Mouse (Mus musculus) spleen, postnatal 4 days (tissue): ENCODE data around the gene Disp1.

ENCODE experiments used
- DNase-seq, 2 experiments: peaks; one replicate each; pipeline ENCODE4 v3.0.0; 2022; ENCODE audit warnings: low spot score in 2 of 2

Disp1 gene

GRCm38 (mm10) chr1:183084085-183085050, 137.0 kb downstream of the Disp1 start:
- no peak for DNase-seq

DNA sequence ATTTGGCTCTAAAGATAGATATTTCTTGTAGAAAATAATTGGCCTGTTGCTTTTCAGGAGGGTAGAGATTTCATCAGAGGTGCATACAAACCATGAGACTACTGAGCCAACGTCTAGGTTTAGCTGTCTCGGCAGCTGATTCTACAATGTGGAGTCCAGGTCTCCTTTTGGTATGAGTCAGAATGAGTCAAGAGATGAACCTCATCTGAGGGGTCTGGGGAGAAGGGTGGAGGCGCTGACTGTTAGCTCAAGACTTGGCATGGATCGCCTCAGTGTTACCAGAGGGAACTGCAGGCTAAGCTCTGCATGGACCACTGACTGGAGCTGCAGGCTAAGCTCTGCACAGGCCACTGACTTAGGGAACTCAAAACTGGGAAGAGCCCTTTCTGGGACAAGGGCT, 138.9 kb downstream of the Disp1 start:
- DNase-seq = no peak

GRCm38 (mm10) chr1:183081126-183081525, 140.2 kb downstream of the Disp1 start:
- DNase-seq = no peak

- DNase-seq = no peak
These were observed 146.1 kb downstream of the Disp1 start for GRCm38 (mm10) chr1:183075121-183075822.

DNA sequence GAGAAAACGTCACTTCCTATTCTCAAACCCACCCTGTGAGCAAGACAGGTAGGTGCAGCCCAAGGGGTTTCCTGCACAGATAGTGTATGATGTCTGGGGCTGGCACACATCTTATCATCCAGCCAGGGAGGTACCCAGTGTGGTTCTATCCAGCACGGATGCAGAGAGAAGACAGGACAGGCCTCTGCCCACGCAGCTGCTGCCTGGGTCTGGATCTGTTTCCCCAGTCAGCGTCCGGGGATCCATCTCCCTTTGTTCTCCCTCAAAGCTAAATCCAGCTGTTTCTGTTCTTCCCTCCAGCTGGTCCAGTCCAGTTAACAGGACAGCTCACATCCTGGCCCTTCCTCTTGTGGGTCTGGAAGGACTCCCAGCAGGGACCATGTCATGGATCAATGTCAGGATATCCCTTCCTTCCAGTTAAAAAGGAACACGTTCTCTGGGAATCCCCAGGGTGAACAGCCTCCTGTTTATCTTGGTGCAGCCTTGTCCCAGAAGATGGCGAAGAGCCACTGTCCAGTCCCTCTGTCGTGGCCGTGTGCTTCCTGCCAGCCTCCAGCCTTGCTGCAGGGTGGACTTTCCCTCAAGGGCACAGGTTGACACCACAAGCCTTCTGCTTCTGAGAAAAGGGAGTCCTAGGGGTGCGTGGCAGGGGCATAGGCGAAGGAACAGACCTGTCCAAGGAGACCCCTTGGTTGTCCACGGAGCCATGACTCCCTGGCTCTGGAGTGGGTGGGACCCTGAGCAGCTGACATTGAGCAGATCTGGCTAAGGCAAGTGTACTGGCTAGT, 148.9 kb downstream of the Disp1 start:
- DNase-seq = no peak

- no peak for DNase-seq
These were observed 151.2 kb downstream of the Disp1 start for GRCm38 (mm10) chr1:183069954-183070649.

- DNase-seq = no peak
These were observed 153.5 kb downstream of the Disp1 start for GRCm38 (mm10) chr1:183067807-183068206.

GRCm38 (mm10) chr1:183066981-183067380, 154.3 kb downstream of the Disp1 start:
- DNase-seq = no peak

- DNase-seq = no peak
These were observed 160.7 kb downstream of the Disp1 start for GRCm38 (mm10) chr1:183060611-183061010.

GRCm38 (mm10) chr1:183056289-183056655, 165.1 kb downstream of the Disp1 start:
- DNase-seq = no peak

DNA sequence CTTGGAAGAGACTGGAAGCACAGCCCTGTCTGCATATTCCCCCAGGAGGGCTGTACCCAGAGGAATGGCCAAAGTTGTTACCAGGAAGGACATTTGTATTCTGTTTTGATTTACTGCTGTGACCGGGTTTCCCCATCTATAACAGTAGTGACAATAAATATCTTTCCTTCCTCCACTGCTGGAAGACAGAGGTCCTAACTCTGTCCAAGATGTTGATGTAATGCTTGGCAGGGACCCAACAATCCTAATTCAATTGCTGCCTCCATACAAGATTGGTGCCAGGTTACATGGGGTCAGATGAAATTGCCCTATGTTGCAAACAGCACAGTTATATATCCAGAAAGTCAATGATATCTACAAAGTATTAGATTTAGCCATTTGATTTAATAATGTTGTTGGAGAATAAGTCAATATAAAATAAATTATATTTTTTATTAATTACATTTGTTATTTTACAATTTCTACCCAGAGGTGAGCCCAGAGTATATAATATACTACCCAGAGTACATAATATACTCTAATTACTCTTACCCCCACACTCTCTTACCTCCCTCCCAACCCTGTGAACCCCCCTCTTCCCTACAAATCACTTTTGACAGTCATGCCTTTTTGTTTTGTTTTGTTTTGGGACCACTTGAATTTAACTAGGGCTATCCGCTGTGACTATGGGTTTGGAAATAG, 165.6 kb downstream of the Disp1 start:
- DNase-seq = no peak

DNA sequence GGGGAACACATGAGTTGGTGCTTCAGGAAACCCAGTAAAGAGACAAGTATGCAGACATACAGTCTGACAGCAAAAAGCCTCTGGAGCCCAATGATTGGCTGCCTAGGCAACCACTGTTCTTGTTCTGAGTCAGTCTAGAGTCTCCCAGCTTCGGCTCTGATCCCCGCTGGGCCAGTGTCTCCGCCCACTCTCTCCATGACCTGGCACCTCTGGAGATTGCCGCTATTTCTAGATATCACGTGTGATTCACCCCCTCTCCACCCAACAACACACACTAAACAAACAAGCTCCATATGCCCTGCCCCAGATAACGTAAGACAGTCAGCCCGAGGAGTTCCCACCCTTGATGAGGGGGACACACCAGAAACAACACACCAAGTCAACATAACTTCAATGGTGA, 168.7 kb downstream of the Disp1 start:
- no peak for DNase-seq

DNA sequence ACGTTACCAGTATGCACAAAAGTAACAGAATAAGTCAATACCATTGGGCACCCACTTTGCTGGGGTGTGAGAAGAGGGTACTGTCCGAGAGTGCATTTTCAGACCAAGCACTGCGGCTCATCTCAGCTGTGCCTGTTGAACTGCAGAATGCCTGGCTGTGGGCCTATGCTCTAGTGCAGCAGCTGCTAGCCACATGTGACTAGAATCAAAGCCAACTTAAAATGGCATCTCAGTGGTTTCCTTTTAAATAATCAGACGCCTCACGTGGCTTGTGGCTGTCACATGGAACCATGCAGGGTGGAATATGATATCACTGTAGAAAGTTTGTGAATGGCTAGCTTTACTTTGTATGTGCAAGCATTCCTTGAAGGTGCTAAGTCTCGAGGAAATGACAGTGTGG, 172.0 kb downstream of the Disp1 start:
- DNase-seq = no peak

GRCm38 (mm10) chr1:183047913-183048523, 173.3 kb downstream of the Disp1 start:
- DNase-seq = no peak

DNA sequence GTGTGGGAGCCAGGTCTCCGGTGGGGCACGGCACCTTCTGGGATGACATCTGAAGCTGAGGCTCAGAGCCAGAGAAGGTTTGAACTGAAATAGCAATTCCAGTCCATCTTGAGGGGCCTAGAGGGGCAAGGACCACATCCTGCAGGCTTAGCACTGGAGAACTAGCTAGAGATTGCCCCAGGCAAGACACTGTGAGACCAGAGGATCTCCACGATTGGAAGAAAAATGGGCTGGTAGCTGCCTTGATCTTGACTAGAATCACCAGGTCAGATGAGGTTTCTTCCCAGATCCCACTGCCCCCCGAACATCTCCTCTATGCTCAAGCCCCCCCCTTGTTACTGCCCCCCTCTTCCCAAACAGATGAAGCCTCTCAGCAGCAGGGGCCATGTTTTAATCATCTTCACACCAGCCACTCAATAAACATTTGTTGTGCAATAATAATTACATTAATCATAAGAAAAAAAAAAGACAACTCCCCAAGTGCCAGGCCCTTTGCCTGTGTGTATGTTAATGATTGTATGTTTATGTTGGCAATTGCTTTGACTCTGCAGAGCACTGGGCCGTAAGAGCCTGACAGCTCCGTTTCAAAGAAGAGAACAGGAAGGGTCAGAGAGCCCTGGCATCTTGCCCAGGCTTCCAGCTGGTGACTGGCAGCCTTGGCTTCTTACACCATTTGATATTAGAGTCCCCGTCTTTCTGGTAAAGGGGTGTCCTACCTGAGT, 174.0 kb downstream of the Disp1 start:
- no peak for DNase-seq

GRCm38 (mm10) chr1:183046081-183046480, 175.2 kb downstream of the Disp1 start:
- no peak for DNase-seq

DNA sequence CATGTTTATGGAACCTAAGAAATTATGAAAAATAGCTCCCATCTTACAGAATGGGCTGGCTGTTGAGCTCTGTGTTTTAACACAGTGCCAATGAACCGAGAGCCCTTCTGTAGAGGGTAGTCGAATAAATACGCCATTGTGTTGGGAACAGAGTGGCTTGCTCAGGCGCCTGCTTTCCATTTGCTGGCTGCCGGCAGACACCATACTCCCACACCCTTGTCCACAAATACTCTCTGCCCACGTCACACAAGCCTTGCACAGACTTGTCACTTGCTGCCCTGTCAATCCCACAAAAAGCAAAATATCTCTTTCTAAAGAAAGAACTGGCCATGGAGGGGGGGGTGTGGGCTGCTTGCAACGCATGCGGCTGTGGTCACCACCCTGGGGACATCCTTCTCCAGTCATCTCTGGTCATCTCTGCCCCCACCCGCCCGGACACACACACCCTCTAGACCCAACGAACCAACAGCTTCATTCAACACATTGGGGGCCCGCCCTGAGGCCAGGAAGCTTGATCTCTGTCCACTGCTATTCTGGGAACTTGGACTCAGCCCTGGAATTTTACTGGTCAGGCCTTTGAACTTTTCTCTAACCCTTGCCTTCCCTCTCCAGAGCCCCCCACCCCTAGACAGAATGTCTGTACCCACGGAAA, 178.0 kb downstream of the Disp1 start:
- DNase-seq = no peak

GRCm38 (mm10) chr1:183041703-183042102, 179.6 kb downstream of the Disp1 start:
- DNase-seq = no peak

DNA sequence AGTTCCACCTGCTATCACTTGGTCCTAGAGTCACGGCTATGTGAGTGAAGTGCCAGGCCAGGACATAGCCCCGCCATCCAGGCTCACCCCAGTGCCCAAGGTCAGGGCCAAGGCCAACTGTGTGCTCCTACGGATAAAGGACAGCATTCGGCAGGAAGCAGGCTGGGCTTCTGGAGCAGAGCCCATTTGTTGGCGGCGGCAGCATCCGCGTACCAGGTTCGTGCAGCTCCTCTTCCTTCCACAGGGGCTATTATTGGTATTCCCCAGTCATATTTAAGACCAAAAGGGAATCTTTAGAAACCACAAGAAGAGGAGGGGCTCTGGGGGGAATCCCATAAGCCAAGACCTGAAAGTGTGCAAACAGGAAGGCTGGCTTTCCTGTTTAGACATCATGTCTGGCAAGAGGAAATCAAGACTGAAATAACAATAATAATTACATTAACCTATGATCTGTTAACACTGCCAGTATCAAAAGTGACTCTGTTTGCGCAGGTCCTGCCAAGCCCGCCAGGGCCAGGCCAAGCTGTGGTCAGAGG, 180.4 kb downstream of the Disp1 start:
- no peak for DNase-seq
